Mouse (Mus musculus) C2C12 (cell line): ENCODE results near the gene Cux2.

Experiments
- CEBPB ChIP-seq: IDR thresholded peaks from one replicate; pipeline ENCODE4 v1.6.1; 2011; ENCODE audit warnings: low read depth, mild to moderate bottlenecking, control low read depth, moderate library complexity
- CTCF ChIP-seq: IDR thresholded peaks from one replicate; pipeline ENCODE4 v1.5.1; 2011; ENCODE audit not compliant: control insufficient read depth, insufficient read depth, insufficient read length
- FOSL1 ChIP-seq: IDR thresholded peaks from one replicate; pipeline ENCODE4 v1.8.0; 2011; ENCODE audit warnings: mild to moderate bottlenecking, low read length; ENCODE audit not compliant: poor library complexity, insufficient read depth, severe bottlenecking
- MAX ChIP-seq: IDR thresholded peaks from one replicate; pipeline ENCODE4 v1.6.1; 2011; ENCODE audit warnings: mild to moderate bottlenecking, control low read depth
- MYOD1 ChIP-seq: IDR thresholded peaks from one replicate; pipeline ENCODE4 v1.6.1; 2011; ENCODE audit warnings: low read depth; ENCODE audit not compliant: control insufficient read depth, insufficient read length
- MYOG ChIP-seq: IDR thresholded peaks from one replicate; pipeline ENCODE4 v1.6.1; 2011; ENCODE audit not compliant: control insufficient read depth, insufficient read length; ENCODE audit errors: extremely low read depth
- USF1 ChIP-seq: IDR thresholded peaks from one replicate; pipeline ENCODE4 v1.6.1; 2011; ENCODE audit warnings: low read depth, mild to moderate bottlenecking, control low read depth, moderate library complexity

DNA sequence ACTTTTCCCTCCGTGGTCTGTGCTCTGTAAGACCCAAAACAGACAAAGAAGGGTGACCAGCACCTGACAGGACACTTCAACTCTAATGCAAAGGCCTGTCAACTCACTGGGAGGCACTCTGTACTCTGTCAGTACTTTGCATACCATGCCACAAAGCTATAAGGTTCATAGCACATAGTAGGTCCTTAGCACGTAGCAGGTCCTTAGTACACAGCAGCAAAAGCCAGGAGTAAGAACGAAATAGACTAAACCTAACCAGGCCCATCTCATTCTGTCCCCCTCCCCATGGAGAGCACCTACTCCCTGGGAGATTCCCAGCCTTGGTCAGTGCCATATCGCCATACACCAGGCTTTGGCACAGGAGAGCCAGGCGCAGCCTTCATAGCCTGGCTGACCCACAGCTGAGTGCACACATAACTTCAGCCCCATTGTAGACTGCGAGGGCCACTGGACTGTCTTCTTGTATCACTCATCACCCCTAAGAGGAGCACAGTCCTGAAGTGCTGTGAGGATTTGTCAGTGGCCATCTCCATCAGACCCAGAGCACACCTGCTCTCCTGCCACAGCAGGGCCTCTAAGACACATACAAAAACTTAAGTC lies 218.8 kb downstream of the Cux2 start:
- TF ChIP-seq CTCF (no peak), MAX (no peak), CEBPB (no peak), USF1 (no peak), MYOD1 (no peak), MYOG (no peak), FOSL1 (no peak)
